Mouse (Mus musculus) heart, postnatal 0 days (tissue): ENCODE data around the gene Selenof.

Experiments used
- CTCF ChIP-seq: IDR thresholded peaks from 2 replicates; pipeline ENCODE4 v1.5.1; 2016; ENCODE audit warnings: antibody characterized with exemption, control low read depth, low read depth
- EP300 ChIP-seq: IDR thresholded peaks from 2 replicates; pipeline ENCODE4 v1.6.1; 2016; ENCODE audit warnings: antibody characterized with exemption, low read depth

DNA sequence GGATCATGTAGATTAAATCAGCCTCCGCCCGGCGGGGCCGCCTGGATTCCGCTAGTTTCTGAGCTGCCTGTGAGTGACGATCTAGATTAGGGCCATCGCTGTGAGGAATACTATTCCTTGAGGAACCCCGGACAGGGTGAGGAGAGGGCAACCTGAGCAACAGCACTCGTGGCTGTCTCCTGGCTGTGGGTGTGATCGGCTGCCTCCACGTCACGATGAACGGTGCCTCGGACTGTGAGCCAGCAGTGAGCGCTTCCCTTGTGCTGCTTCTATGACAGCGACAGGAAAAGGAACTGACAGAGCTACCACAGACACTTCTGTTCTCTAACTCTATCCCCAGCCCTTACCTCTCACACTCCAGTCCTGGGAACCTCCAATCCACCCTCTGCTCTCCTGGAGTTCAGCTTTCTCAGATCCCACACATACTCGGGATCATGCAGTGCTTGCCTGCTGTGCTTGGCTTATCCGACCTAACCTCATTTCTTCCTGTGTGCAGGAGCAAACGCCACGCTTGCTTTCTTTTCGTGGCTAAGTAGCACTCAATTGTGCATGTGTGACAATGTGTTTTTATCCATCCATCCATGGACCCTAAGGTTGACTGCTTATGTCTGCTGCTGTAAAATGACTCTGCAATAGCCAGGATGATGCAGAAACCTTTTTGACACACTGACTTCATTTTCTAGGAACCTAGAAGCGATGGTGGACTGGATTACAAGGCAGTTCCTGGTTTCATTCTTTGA lies 8.4 kb upstream of the Selenof start:
- TF ChIP-seq CTCF = no peak
- no peak for TF ChIP-seq EP300
